Mouse (Mus musculus) E14TG2a.4 (cell line): ENCODE measurements at regions not wholly inside any gene's neighbourhood (a gene's known extent, or its start where the extent isn't known, plus 50 kb on each side); places are given as distances from the start of the nearest gene placed in this dataset.

Experiments
- CTCF ChIP-seq: conservative IDR thresholded peaks from 2 replicates; pipeline ENCODE4 v1.5.1; 2014; ENCODE audit warnings: low read length
- NANOG ChIP-seq: IDR thresholded peaks from 2 replicates; pipeline ENCODE4 v1.6.1; 2014; ENCODE audit warnings: borderline replicate concordance, low read length, mixed read lengths
- POU5F1 ChIP-seq: IDR thresholded peaks from 2 replicates; pipeline ENCODE4 v1.6.1; 2014; ENCODE audit warnings: low read length, borderline replicate concordance

DNA sequence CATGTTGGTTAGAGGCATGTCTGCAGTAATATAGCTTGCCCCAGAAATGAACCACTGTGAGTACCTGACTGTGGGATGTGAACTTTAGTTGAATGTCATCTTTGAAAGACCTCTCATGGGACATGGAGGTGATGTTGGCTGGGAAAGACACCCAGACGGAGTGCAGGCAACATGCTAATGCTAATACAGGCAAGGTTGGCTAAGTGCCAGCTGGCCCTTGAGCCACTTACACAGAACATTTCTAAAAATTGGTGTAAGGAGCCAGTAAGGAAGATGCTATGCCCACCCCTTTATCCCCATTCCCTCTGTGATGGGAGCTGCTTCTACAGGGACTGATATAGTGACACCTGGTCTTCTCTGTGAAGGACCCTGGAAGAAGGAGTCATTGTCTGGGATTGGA lies 656.5 kb downstream of the Tns3 start:
- no peak for TF ChIP-seq NANOG
- no peak for TF ChIP-seq CTCF
- TF ChIP-seq POU5F1, result no peak
